Mouse (Mus musculus) thymus, postnatal 36 days (tissue): ENCODE results near the gene Adamts15.

Experiments used
- DNase-seq, 2 experiments: peaks; one replicate each; pipeline ENCODE4 v3.0.0; 2022; ENCODE audit warnings: mixed read lengths in 2 of 2

Adamts15 gene

DNA sequence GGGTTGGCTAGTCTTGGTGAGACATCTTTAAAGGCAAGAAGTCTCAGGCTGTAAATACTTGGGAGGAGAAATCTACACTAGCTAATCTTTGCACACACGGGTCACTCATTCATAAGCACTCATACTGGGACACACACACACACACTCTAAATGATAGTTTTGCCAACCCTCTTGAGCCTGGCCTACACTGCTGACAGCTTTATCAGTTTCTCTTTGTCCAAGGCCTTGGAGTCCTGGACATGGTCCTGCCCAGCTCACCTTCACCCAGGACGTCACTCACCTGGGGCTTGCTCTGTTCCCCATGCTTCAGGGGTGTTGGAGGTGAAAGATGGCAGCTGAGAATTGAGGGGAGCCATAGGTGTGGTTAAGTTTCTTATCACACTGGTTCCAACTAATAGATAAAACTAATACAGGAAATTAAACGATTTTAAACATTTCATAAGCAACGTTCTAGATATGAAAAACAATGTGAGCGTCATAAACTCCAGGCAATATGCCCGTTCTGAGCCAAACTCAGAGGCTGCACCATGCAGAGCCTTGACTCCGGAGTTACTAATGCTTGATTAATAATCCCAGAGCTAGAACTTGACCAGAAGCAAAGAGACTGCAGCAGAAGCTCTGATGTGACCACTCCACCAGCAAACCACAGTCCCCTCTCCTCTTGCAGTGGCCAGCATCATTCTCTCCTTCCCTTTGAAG lies 42.9 kb downstream of the Adamts15 start:
- DNase-seq = no peak

DNA sequence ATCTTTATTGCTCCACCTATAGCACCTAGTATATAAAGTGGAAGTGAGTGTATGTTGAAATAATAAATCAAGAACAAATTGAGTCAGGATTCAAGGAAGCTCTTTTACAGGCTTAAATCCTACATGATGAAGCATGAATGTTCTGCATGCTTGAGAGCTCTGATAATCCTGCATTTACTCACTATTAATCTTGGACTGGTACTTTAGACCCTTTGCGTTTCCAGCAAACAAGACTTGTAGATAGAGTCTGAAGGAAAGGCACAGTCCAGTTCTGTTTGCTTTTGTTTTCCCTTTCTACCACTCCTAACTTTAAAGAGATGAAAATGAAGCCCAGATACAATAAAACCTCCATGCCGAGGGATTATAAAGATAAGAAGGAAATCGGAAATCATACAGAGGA lies 45.7 kb downstream of the Adamts15 start:
- DNase-seq = no peak

GRCm38 (mm10) chr9:30855837-30856236 lies 66.4 kb downstream of the Adamts15 start:
- DNase-seq = no peak

DNA sequence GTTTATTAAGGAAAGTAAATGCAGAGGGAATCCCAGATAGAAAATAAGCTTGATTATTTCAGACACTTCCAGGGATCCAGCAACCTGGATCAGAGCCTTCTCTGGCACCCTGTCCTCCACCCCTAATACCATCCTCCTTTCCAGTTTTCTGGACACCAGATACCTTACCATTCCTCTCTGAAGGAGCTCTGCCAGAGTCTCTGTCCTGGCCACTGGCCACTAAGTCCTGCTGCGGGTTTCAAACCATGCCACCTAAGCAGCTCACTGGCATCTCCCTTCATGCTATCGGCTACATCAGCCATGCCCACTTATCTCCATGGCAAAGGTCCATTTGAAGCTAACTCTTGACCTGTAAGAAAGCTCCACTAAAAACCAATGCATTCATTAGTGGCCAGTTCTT lies 70.4 kb downstream of the Adamts15 start:
- no peak for DNase-seq

DNA sequence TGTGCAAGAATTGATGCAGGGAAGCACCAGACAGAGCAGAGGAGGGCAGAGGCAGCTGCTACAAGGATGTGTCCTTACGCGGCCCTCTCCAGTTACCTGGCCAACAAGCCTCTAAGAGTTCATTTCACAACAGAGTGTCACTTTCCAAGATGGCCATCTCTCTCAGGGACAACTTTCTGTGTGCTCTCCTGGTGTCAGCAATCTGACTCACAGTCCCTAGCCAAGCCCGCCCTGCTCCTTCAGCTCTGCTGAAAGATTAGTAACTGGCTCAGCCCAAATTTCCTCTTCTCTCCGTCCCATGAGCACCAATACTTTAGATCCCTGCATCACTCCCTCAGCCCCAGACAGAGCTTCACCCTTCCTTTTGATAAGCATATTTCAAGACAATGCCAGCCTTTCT lies 72.3 kb downstream of the Adamts15 start:
- DNase-seq = no peak

DNA sequence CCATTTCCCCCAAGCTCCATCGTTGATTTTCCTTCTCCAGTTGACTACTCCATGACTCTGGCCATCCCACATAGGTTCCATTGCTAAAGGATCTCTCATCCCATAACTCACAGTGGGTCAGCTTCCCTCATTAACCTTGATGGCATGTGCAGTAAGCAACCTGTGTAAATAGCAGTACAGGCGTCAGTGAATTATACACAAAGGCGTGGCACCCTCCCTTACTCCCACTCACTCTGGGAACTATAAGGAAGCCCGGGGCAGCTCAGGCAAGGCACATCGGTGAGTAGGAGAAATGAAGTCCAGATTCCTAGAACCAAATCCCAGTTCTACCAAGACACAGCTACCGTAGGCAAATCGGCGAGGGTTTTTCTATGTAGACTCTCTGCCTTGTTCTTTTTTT lies 72.8 kb downstream of the Adamts15 start:
- DNase-seq = no peak
